Mouse (Mus musculus) heart, adult 2 months (tissue): ENCODE data around the gene Trio.

Experiments used
- CTCF ChIP-seq: fragments of 200-600 bp; IDR thresholded peaks from 2 replicates; pipeline ENCODE4 v1.8.1; 2022; ENCODE audit warnings: antibody characterized with exemption, mild to moderate bottlenecking, moderate library complexity
- EP300 ChIP-seq: fragments of 200-500 bp; IDR thresholded peaks from 2 replicates; pipeline ENCODE4 v1.6.1; 2011; ENCODE audit warnings: low read depth, low read length, control low read depth; ENCODE audit not compliant: insufficient read depth
- POLR2A ChIP-seq: fragments of 200-500 bp; IDR thresholded peaks from 2 replicates; pipeline ENCODE4 v1.6.1; 2011; ENCODE audit warnings: mild to moderate bottlenecking, low read depth, low read length, control low read depth; ENCODE audit not compliant: insufficient read depth

GRCm38 (mm10) chr15:27864397-27864796, 161.3 kb downstream of the Trio start:
- no peak for TF ChIP-seq POLR2A
- no peak for TF ChIP-seq CTCF
- no peak for TF ChIP-seq EP300
